Comparison of ENCODE assay signal across 22 mouse cellular contexts in the genomic region with DNA sequence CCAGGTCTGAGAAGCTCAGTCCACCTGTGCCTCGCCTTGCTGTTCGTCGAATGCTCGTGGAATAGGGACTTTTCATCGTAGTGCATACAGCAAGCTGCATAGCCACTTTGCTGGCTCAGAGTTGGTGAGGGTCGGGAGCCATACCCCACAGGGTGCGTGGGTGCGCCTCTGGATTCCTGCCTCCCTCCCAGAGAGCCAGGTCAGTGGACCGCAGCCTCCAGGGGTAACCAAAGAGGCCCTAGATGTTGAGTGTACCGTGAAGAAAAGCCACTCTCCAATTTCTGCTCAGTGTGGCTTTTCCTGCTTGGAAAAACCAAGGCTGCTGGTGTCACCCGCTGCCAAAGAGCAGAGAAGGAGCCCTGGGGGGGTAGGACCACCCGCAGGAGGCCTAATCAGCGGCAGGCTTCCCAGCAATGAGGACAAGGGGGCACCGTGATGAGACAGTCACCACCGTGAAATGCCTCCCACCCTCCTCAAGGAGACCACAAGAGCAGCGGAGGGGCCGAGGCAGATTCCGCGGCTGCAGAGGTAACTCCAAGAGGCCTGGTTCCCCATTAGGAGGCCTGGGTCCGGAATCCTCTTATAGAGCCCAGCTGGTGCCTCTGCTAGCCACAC. TPM values are rescaled to one million over a fixed set of nuclear protein-coding genes. Genes with fewer than 3 reads are reported as not detected.
"Had no signal": no experiment of that assay in that cellular context is flagged by ENCODE, and none has a peak within 500 bp of the region (broad histone marks: within the 10 kb centered on the region; RNA-seq: fewer than 3 reads in every experiment).

No protein-coding gene starts in this region.

- H3K4me2 ChIP-seq: heart, embryonic 12.5 days; hindbrain, embryonic 13.5 days; hindbrain, embryonic 15.5 days; limb, embryonic 13.5 days; limb, embryonic 15.5 days; liver, embryonic 12.5 days had no signal

- H3K4me1 ChIP-seq: heart, embryonic 10.5 days; heart, embryonic 12.5 days; hindbrain, embryonic 13.5 days; hindbrain, embryonic 15.5 days; limb, embryonic 13.5 days; limb, embryonic 15.5 days; liver, embryonic 12.5 days had no signal

- H3K27ac ChIP-seq: heart, embryonic 10.5 days; hindbrain, embryonic 13.5 days; hindbrain, embryonic 15.5 days; hindbrain, postnatal 0 days; limb, embryonic 13.5 days; limb, embryonic 15.5 days; liver, embryonic 12.5 days; liver, embryonic 14.5 days had no signal

- ATAC-seq: forebrain, postnatal 0 days; hindbrain, postnatal 0 days; intestine, embryonic 16.5 days; liver, embryonic 12.5 days had no signal

- DNase-seq: forebrain, postnatal 0 days; gastrocnemius, postnatal 14 days; gastrocnemius, postnatal 36 days; heart, adult 18-20 months; heart, postnatal 14 days; heart, postnatal 36 days; kidney, adult 11 months; kidney, postnatal 14 days; layer of hippocampus, adult 9-11 months; layer of hippocampus, postnatal 36 days; left cerebral cortex, postnatal 4 days had no signal

- H3K36me3 ChIP-seq: heart, embryonic 10.5 days; heart, embryonic 12.5 days; hindbrain, embryonic 13.5 days; hindbrain, embryonic 15.5 days; limb, embryonic 13.5 days; limb, embryonic 15.5 days; liver, embryonic 12.5 days had no signal

- H3K9ac ChIP-seq: forebrain, postnatal 0 days; heart, embryonic 12.5 days; hindbrain, embryonic 13.5 days; hindbrain, embryonic 15.5 days; limb, embryonic 13.5 days; limb, embryonic 15.5 days; liver, embryonic 12.5 days; liver, embryonic 14.5 days had no signal

- H3K4me3 ChIP-seq: heart, embryonic 10.5 days; heart, embryonic 12.5 days; hindbrain, embryonic 13.5 days; hindbrain, embryonic 15.5 days; limb, embryonic 13.5 days; limb, embryonic 15.5 days; liver, embryonic 12.5 days had no signal

- H3K27me3 ChIP-seq: heart, embryonic 12.5 days; hindbrain, embryonic 13.5 days; hindbrain, embryonic 15.5 days; limb, embryonic 15.5 days; liver, embryonic 12.5 days had no signal

- H3K9me3 ChIP-seq: heart, embryonic 10.5 days; heart, embryonic 12.5 days; hindbrain, embryonic 13.5 days; hindbrain, embryonic 15.5 days; limb, embryonic 13.5 days; limb, embryonic 15.5 days; liver, embryonic 12.5 days had no signal

RNA-seq across cellular contexts. Expression of gene Foxf2, which starts 26.6 kb away (rescaled TPM):
- polyA plus RNA-seq: heart, embryonic 12.5 days; liver, adult 2 months had no signal
